ENCODE assay signal across 27 mouse cellular contexts in genomic region chr2:93723138-93723744, GRCm38 (mm10).
DNase-seq lines count a peak whose midpoint lies in the region; ATAC-seq and TF ChIP-seq lines count a peak whose summit lies in the region.
"Had no signal": no experiment of that assay in that cellular context is flagged by ENCODE, and none has a peak within 500 bp of the region (broad histone marks: within the 10 kb centered on the region; RNA-seq: fewer than 3 reads in every experiment).

No protein-coding gene starts in this region.

- no peaks in the 10 kb centered on the region for H3K9me3 ChIP-seq in CH12.LX (replicated peaks; ENCODE audit: low read length)
- no peaks in the 10 kb centered on the region for H3K9me3 ChIP-seq in stomach, postnatal 0 days (ENCODE audit: control insufficient read depth, low read length)
- H3K9me3 ChIP-seq: G1E; liver, embryonic 13.5 days; lung, embryonic 15.5 days; midbrain, embryonic 13.5 days had no signal

- ATAC-seq in stomach, postnatal 0 days (ENCODE audit: low FRiP score, low TSS enrichment): peak; percentile 95
- ATAC-seq: forebrain, embryonic 14.5 days; midbrain, embryonic 13.5 days; Patski had no signal

- no peak for TF ChIP-seq RAD21 in CH12.LX (IDR thresholded peaks at IDR 0.05; ENCODE audit: low read depth, low read length)

- in situ Hi-C loops in CH12.LX (cut with MboI; ENCODE audit: low pct_ligation_motif_present, low pct_unique_long_range_greater_than_20kb, low sequenced_read_pairs): no loop called here

- no peaks in the 10 kb centered on the region for H3K79me2 ChIP-seq in CH12.LX (replicated peaks; ENCODE audit: control insufficient read depth, extremely low read depth, insufficient read depth, poor library complexity, severe bottlenecking)

- DNase-seq in gastrocnemius, adult 2 months: peak; percentile 5
- DNase-seq in gastrocnemius, postnatal 10 days: no peak
- peak; percentile 27 for DNase-seq in CH12.LX (ENCODE audit: extremely low read depth)
- peak; percentile 69 for DNase-seq in large intestine, adult 2 months (ENCODE audit: low read depth, low spot score)
- peak; percentile 48 for DNase-seq in stomach, postnatal 0 days (ENCODE audit: low spot score)
- no peak for DNase-seq in spleen, postnatal 10 days (ENCODE audit: low spot score in 2 of 2)
- no peak for DNase-seq in left cerebral cortex, postnatal 4 days
- DNase-seq: adrenal gland, postnatal 14 days; cerebellum, adult 11 months; cerebellum, adult 9-10 months; cerebellum, postnatal 36 days; gastrocnemius, postnatal 36 days; heart, adult 18-20 months; heart, postnatal 4 days; kidney, adult 2 months; kidney, postnatal 36 days; liver, embryonic 13.5 days; lung, postnatal 4 days; thymus, postnatal 4 days had no signal

- no peak overlapping the region for H3K27ac ChIP-seq in gastrocnemius, adult 2 months
- no peak overlapping the region for H3K27ac ChIP-seq in CH12.LX (ENCODE audit: insufficient read depth, low read depth)
- H3K27ac ChIP-seq in stomach, postnatal 0 days (replicated peaks): 0 out of 2 replicates have a peak overlapping the region, but pooled peaks have one; percentile 36
- H3K27ac ChIP-seq: hindbrain, embryonic 14.5 days; liver, embryonic 13.5 days; lung, embryonic 15.5 days; midbrain, embryonic 13.5 days; neural tube, embryonic 13.5 days had no signal

- H3K4me1 ChIP-seq in CH12.LX (ENCODE audit: control insufficient read depth in 1 of 2, insufficient read depth in 2 of 2): peaks cover 0 to 9% of the 10 kb centered on the region in 2 experiments; a peak in 2 of 4 replicates
- H3K4me1 ChIP-seq in stomach, postnatal 0 days (replicated peaks; ENCODE audit: control insufficient read depth, insufficient read depth): 0 out of 2 replicates have a peak, but pooled peaks cover 2% of the 10 kb centered on the region
- H3K4me1 ChIP-seq: liver, embryonic 13.5 days; midbrain, embryonic 13.5 days had no signal

- no peak overlapping the region for H3K9ac ChIP-seq in CH12.LX (ENCODE audit: insufficient read depth, low read depth)
- no peak overlapping the region for H3K9ac ChIP-seq in stomach, postnatal 0 days (ENCODE audit: low read length)
- H3K9ac ChIP-seq: hindbrain, embryonic 14.5 days; liver, embryonic 13.5 days; lung, embryonic 15.5 days; midbrain, embryonic 13.5 days; neural tube, embryonic 13.5 days had no signal

- WGBS in large intestine, adult 2 months: 29% methylated on average over 2 of the region's 2 CpGs
- WGBS in stomach, postnatal 0 days: 58% methylated on average over 2 of the region's 2 CpGs

- TF ChIP-seq POLR2A in CH12.LX (IDR thresholded peaks at IDR 0.05; ENCODE audit: low read depth, low read length): no peak

- no peak for TF ChIP-seq CTCF in gastrocnemius, adult 2 months (IDR thresholded peaks at IDR 0.05)
- no peak for TF ChIP-seq CTCF in CH12.LX (conservative IDR thresholded peaks at IDR 0.05 in 1 of 2, IDR thresholded peaks at IDR 0.05 in 1 of 2; ENCODE audit: low read depth in 2 of 2, low read length in 2 of 2)
- no peak for TF ChIP-seq CTCF in stomach, postnatal 0 days (IDR thresholded peaks at IDR 0.05; ENCODE audit: low read depth)

- intact Hi-C loops in gastrocnemius, adult 2 months (cut with DNase I): no loop called here
- intact Hi-C loops in left cerebral cortex, postnatal 4 days (cut with DNase I): no loop called here

- peaks cover 4 to 50% of the 10 kb centered on the region in 2 experiments for H3K36me3 ChIP-seq in CH12.LX (replicated peaks in 1 of 2; ENCODE audit: control insufficient read depth in 1 of 2, insufficient read depth in 1 of 2, low read length in 1 of 2)
- no peaks in the 10 kb centered on the region for H3K36me3 ChIP-seq in stomach, postnatal 0 days (ENCODE audit: control insufficient read depth, insufficient read depth, low read length)
- H3K36me3 ChIP-seq: lung, embryonic 15.5 days had no signal

- H3K27me3 ChIP-seq in CH12.LX (replicated peaks): no peaks in the 10 kb centered on the region
- H3K27me3 ChIP-seq in stomach, postnatal 0 days (ENCODE audit: control insufficient read depth, insufficient read depth, low read length): no peaks in the 10 kb centered on the region
- H3K27me3 ChIP-seq: liver, embryonic 13.5 days; lung, embryonic 15.5 days; midbrain, embryonic 13.5 days; neural tube, embryonic 13.5 days; Patski had no signal

- dilution Hi-C loops in CH12.LX (cut with MboI; ENCODE audit: extremely low pct_ligation_motif_present, extremely low pct_unique_long_range_greater_than_20kb, low sequenced_read_pairs): no loop called here

- no peak overlapping the region for H3K4me3 ChIP-seq in gastrocnemius, adult 2 months
- no peak overlapping the region for H3K4me3 ChIP-seq in CH12.LX (replicated peaks in 1 of 3; ENCODE audit: low read depth in 2 of 3, low read length in 2 of 3, poor library complexity in 1 of 3)
- H3K4me3 ChIP-seq in stomach, postnatal 0 days (ENCODE audit: low read depth, low read length): no peak overlapping the region
- H3K4me3 ChIP-seq: liver, embryonic 13.5 days; lung, embryonic 15.5 days; midbrain, embryonic 13.5 days; neural tube, embryonic 13.5 days had no signal

- no peak overlapping the region for H3K4me2 ChIP-seq in CH12.LX (ENCODE audit: insufficient read depth, low read depth, poor library complexity, severe bottlenecking)
- no peak overlapping the region for H3K4me2 ChIP-seq in stomach, postnatal 0 days (replicated peaks; ENCODE audit: low read depth)
- H3K4me2 ChIP-seq: heart, embryonic 11.5 days; hindbrain, embryonic 14.5 days; liver, embryonic 13.5 days; lung, embryonic 15.5 days; midbrain, embryonic 13.5 days; neural tube, embryonic 13.5 days had no signal

- no peak for TF ChIP-seq EP300 in CH12.LX (IDR thresholded peaks at IDR 0.05; ENCODE audit: low read length)
- no peak for TF ChIP-seq EP300 in stomach, postnatal 0 days (optimal IDR thresholded peaks at IDR 0.05)

TF ChIP-seq in CH12.LX, 34 proteins besides CTCF, POLR2A, EP300 and RAD21:
- TF ChIP-seq PAX5 (IDR thresholded peaks at IDR 0.05; ENCODE audit: low read length): no peak
- TF ChIP-seq MEF2A (IDR thresholded peaks at IDR 0.05; ENCODE audit: borderline replicate concordance, low read depth, low read length): no peak
- TF ChIP-seq UBTF (IDR thresholded peaks at IDR 0.05; ENCODE audit: low read depth, low read length): no peak
TF ChIP-seq in CH12.LX: peak in this region for 0.

Comparison
In these comparisons a context has a peak if more than half of its experiments do, and no peak if none do; other contexts are left out.
1. DNase-seq: peak in gastrocnemius, adult 2 months (single experiment), CH12.LX (single experiment), large intestine, adult 2 months (single experiment) and stomach, postnatal 0 days (single experiment); none in gastrocnemius, postnatal 10 days (single experiment), spleen, postnatal 10 days (0 of 2) and left cerebral cortex, postnatal 4 days (single experiment).